Mouse (Mus musculus): ENCODE measurements around the gene Fgg.

GRCm38 (mm10) chr3:83021176-83021575 lies 13.7 kb downstream of the Fgg start:
- TF ChIP-seq CTCF (IDR thresholded peaks at IDR 0.05; ENCODE audit: low read depth, low read length) (no peak), TAL1 (conservative IDR thresholded peaks at IDR 0.05; ENCODE audit: low read depth, low read length) (no peak), GATA1 (IDR thresholded peaks at IDR 0.05; ENCODE audit: borderline replicate concordance, low read length) (no peak), GATA2 (IDR thresholded peaks at IDR 0.05; ENCODE audit: borderline replicate concordance, low read depth, low read length) (no peak)

Data from G1E (cell line).